22 mouse cellular contexts compared by ENCODE assay signal in the genomic region with DNA sequence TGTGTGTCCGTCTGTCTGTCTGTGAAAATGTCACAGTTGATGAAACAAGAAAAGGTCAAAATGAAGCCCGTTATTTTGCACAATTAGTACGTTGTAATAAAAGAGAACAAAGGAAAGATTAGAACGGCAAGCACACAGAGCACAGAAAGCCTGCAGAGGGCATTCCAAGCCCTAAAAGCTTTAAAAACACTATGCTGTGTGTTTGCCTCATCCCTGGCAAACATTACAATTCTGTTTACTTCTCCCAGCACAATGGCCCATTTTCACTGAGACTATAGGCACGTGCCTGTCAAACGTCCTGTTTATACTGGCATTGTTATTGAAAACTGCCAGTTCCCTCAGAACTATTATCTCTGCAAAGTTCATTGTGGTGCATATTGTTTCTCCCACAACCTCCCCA. TPM values are rescaled to one million over a fixed set of nuclear protein-coding genes. Genes with fewer than 3 reads are reported as not detected.
DNase-seq lines count a peak whose midpoint lies in the region; ATAC-seq and TF ChIP-seq lines count a peak whose summit lies in the region.
"Had no signal": no experiment of that assay in that cellular context is flagged by ENCODE, and none has a peak within 500 bp of the region (broad histone marks: within the 10 kb centered on the region; RNA-seq: fewer than 3 reads in every experiment).

No protein-coding gene starts in this region.

- no peak for TF ChIP-seq CTCF in lung, embryonic 14.5 days (IDR thresholded peaks at IDR 0.05; ENCODE audit: low read depth)
- no peak for TF ChIP-seq CTCF in heart, adult 2 months (IDR thresholded peaks at IDR 0.05)

- H3K79me2 ChIP-seq in heart, adult 2 months (replicated peaks; ENCODE audit: control insufficient read depth, insufficient read depth, low read length) = no peaks in the 10 kb centered on the region

- no peak for TF ChIP-seq EP300 in heart, adult 2 months (IDR thresholded peaks at IDR 0.05; ENCODE audit: insufficient read depth, low read depth, low read length)

- H3K4me1 ChIP-seq in forebrain, embryonic 14.5 days (ENCODE audit: control insufficient read depth, insufficient read depth, low read length) = no peaks in the 10 kb centered on the region
- no peaks in the 10 kb centered on the region for H3K4me1 ChIP-seq in forebrain, embryonic 11.5 days (replicated peaks; ENCODE audit: control insufficient read depth, insufficient read depth, low read length)
- no peaks in the 10 kb centered on the region for H3K4me1 ChIP-seq in lung, embryonic 14.5 days (ENCODE audit: insufficient read depth)
- no peaks in the 10 kb centered on the region for H3K4me1 ChIP-seq in heart, adult 2 months (ENCODE audit: control insufficient read depth, insufficient read depth, low read length)
- H3K4me1 ChIP-seq: intestine, embryonic 15.5 days; megakaryocyte, embryonic 14.5 days; neural tube, embryonic 12.5 days had no signal

- no peak overlapping the region for H3K4me2 ChIP-seq in forebrain, embryonic 14.5 days (ENCODE audit: low read length)
- no peak overlapping the region for H3K4me2 ChIP-seq in forebrain, embryonic 11.5 days (ENCODE audit: low read depth, low read length, severe bottlenecking)
- no peak overlapping the region for H3K4me2 ChIP-seq in lung, embryonic 14.5 days
- H3K4me2 ChIP-seq: embryonic facial prominence, embryonic 13.5 days; intestine, embryonic 15.5 days; neural tube, embryonic 12.5 days had no signal

- ATAC-seq in forebrain, embryonic 14.5 days = no peak
- no peak for ATAC-seq in forebrain, embryonic 11.5 days (replicated peaks; ENCODE audit: low FRiP score)
- no peak for ATAC-seq in lung, embryonic 14.5 days (ENCODE audit: insufficient read depth)
- ATAC-seq: intestine, embryonic 15.5 days; liver, postnatal 0 days had no signal

- H3K4me3 ChIP-seq in forebrain, embryonic 14.5 days (ENCODE audit: low read depth, low read length) = no peak overlapping the region
- H3K4me3 ChIP-seq in forebrain, embryonic 11.5 days (ENCODE audit: low read depth, low read length) = no peak overlapping the region
- no peak overlapping the region for H3K4me3 ChIP-seq in lung, embryonic 14.5 days (ENCODE audit: low read depth, low read length)
- no peak overlapping the region for H3K4me3 ChIP-seq in heart, adult 2 months
- H3K4me3 ChIP-seq: embryonic facial prominence, embryonic 13.5 days; intestine, embryonic 15.5 days; left cerebral cortex, adult 2 months; limb, embryonic 10.5 days; megakaryocyte, embryonic 14.5 days; neural tube, embryonic 12.5 days had no signal

- H3K27me3 ChIP-seq in forebrain, embryonic 14.5 days (replicated peaks; ENCODE audit: control insufficient read depth, insufficient read depth, low read length) = peaks cover 13% of the 10 kb centered on the region; the same call in 1 of the 2 replicates
- H3K27me3 ChIP-seq in forebrain, embryonic 11.5 days (ENCODE audit: control insufficient read depth, insufficient read depth, low read length) = peaks cover 23% of the 10 kb centered on the region
- H3K27me3 ChIP-seq in lung, embryonic 14.5 days (ENCODE audit: insufficient read depth, low read length) = no peaks in the 10 kb centered on the region
- no peaks in the 10 kb centered on the region for H3K27me3 ChIP-seq in heart, adult 2 months (ENCODE audit: control insufficient read depth, insufficient read depth, low read length)

- H3K36me3 ChIP-seq in forebrain, embryonic 14.5 days (ENCODE audit: control insufficient read depth, insufficient read depth, low read length) = no peaks in the 10 kb centered on the region
- no peaks in the 10 kb centered on the region for H3K36me3 ChIP-seq in forebrain, embryonic 11.5 days (ENCODE audit: control insufficient read depth, insufficient read depth, low read length)
- no peaks in the 10 kb centered on the region for H3K36me3 ChIP-seq in lung, embryonic 14.5 days (ENCODE audit: insufficient read depth)
- H3K36me3 ChIP-seq in heart, adult 2 months (ENCODE audit: control insufficient read depth, insufficient read depth, low read length) = no peaks in the 10 kb centered on the region
- H3K36me3 ChIP-seq: embryonic facial prominence, embryonic 13.5 days; intestine, embryonic 15.5 days; limb, embryonic 10.5 days; neural tube, embryonic 12.5 days had no signal

- H3K27ac ChIP-seq in forebrain, embryonic 14.5 days (ENCODE audit: low read depth, low read length) = no peak overlapping the region
- no peak overlapping the region for H3K27ac ChIP-seq in forebrain, embryonic 11.5 days (ENCODE audit: low read depth, low read length)
- H3K27ac ChIP-seq in lung, embryonic 14.5 days (ENCODE audit: low read depth) = no peak overlapping the region
- H3K27ac ChIP-seq in heart, adult 2 months = no peak overlapping the region
- H3K27ac ChIP-seq: embryonic facial prominence, embryonic 13.5 days; intestine, embryonic 15.5 days; left cerebral cortex, adult 2 months; limb, embryonic 10.5 days; neural tube, embryonic 12.5 days had no signal

- no peak for TF ChIP-seq POLR2A in heart, adult 2 months (IDR thresholded peaks at IDR 0.05; ENCODE audit: insufficient read depth, low read depth, low read length)

- H3K9ac ChIP-seq in forebrain, embryonic 14.5 days (ENCODE audit: low read length) = no peak overlapping the region
- H3K9ac ChIP-seq in forebrain, embryonic 11.5 days (ENCODE audit: low read length) = no peak overlapping the region
- no peak overlapping the region for H3K9ac ChIP-seq in lung, embryonic 14.5 days
- no peak overlapping the region for H3K9ac ChIP-seq in heart, adult 2 months (ENCODE audit: low read depth, low read length)
- H3K9ac ChIP-seq: embryonic facial prominence, embryonic 13.5 days; intestine, embryonic 15.5 days; liver, postnatal 0 days; neural tube, embryonic 12.5 days had no signal

- DNase-seq in forebrain, embryonic 14.5 days (ENCODE audit: low spot score) = peak; percentile 24
- DNase-seq in forebrain, embryonic 11.5 days (ENCODE audit: low spot score) = no peak
- peak; percentile 41 for DNase-seq in lung, embryonic 14.5 days
- DNase-seq in lung, adult 18-20 months = no peak
- DNase-seq in retina, postnatal 1 day = peak; percentile 67
- no peak for DNase-seq in retina, embryonic 14.5 days (ENCODE audit: low spot score)
- peak; percentile 26 for DNase-seq in lung, postnatal 36 days
- no peak for DNase-seq in heart, adult 2 months
- DNase-seq: cerebellum, adult 8-10 months; gastrocnemius, postnatal 25 days; kidney, adult 9 months; kidney, postnatal 25 days; layer of hippocampus, adult 9-11 months; liver, postnatal 0 days; right cerebral cortex, postnatal 25 days; thymus, adult 2 months had no signal

- intact Hi-C loops in heart, adult 2 months (cut with DNase I) = loop anchor here (10.0 kb wide), 1 partner anchor 291 kb away; no protein-coding TSS in a partner anchor

- no peaks in the 10 kb centered on the region for H3K9me3 ChIP-seq in forebrain, embryonic 14.5 days (replicated peaks; ENCODE audit: control insufficient read depth, low read length)
- H3K9me3 ChIP-seq in forebrain, embryonic 11.5 days (ENCODE audit: control insufficient read depth, low read length) = no peaks in the 10 kb centered on the region
- no peaks in the 10 kb centered on the region for H3K9me3 ChIP-seq in lung, embryonic 14.5 days (ENCODE audit: low read depth, low read length)
- H3K9me3 ChIP-seq: embryonic facial prominence, embryonic 13.5 days; intestine, embryonic 15.5 days; limb, embryonic 10.5 days; neural tube, embryonic 12.5 days had no signal

- 26% methylated on average over 6 of the region's 6 CpGs for WGBS in forebrain, embryonic 14.5 days
- WGBS in forebrain, embryonic 11.5 days = 18% methylated on average over 6 of the region's 6 CpGs
- WGBS in lung, embryonic 14.5 days = 23% methylated on average over 6 of the region's 6 CpGs
- whole genome bisulfite sequencing in heart, adult 2 months = 25% methylated on average over 6 of the region's 6 CpGs

RNA-seq across cellular contexts. Expression of a gene that starts 5.1 kb away (rescaled TPM):
- 21.9 and 25.7 TPM in 2 replicates for polyA plus RNA-seq in forebrain, embryonic 14.5 days (2014; fragmentation: Nextera tagmentation; extraction: Ambion mirVana)
- 39.9 and 48.7 TPM in 2 replicates for polyA plus RNA-seq in forebrain, embryonic 11.5 days (2014; fragmentation: Nextera tagmentation; extraction: Ambion mirVana)
- 52.7 and 53.9 TPM in 2 replicates for polyA plus RNA-seq in lung, embryonic 14.5 days (2014; fragmentation: Nextera tagmentation; extraction: Ambion mirVana)
- 10 to 100 TPM; 21.4 to 28.0 TPM for total RNA-seq in heart, adult 2 months (2021)
- polyA plus RNA-seq in heart, adult 2 months (2012; rRNA removed) = 4.1 and 7.8 TPM in 2 replicates

Comparison
In these comparisons a context has a peak if more than half of its experiments do, and no peak if none do; other contexts are left out.
1. DNase-seq: peak in forebrain, embryonic 14.5 days (single experiment), lung, embryonic 14.5 days (single experiment), retina, postnatal 1 day (single experiment) and lung, postnatal 36 days (single experiment); none in forebrain, embryonic 11.5 days (single experiment), lung, adult 18-20 months (0 of 2), retina, embryonic 14.5 days (single experiment) and heart, adult 2 months (0 of 2).